In the genomic region with DNA sequence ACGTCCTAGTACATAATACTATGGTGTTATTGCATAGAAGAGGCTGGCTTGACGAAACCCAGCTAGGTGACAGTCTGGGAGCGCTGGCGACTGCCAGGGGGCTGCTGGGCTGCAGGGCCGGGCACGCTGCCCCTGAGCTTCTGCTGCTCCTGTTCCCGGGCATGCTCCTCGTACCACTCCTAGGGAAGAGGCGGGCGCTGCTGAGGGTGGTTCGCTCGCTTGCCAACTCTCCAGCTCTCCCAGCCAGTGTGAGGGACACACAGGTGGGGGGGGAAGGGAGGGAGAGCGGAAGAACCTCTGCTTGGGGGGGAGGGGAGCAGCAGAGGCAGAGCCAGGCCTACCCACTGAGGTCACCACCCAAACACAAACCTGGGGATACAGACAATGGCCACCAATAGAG, we compare ENCODE assay signal across 10 mouse cellular contexts. TPM values are rescaled to one million over a fixed set of nuclear protein-coding genes. Genes with fewer than 3 reads are reported as not detected.
DNase-seq lines count a peak whose midpoint lies in the region; ATAC-seq lines count a peak whose summit lies in the region.
"Had no signal": no experiment of that assay in that cellular context is flagged by ENCODE, and none has a peak within 500 bp of the region (broad histone marks: within the 10 kb centered on the region; RNA-seq: fewer than 3 reads in every experiment).

No protein-coding gene starts in this region.

- peak overlapping the region; percentile 25 for H3K27ac ChIP-seq in forebrain, embryonic 13.5 days
- H3K27ac ChIP-seq in forebrain, embryonic 11.5 days (ENCODE audit: low read depth, low read length) = no peak overlapping the region
- peak overlapping the region; percentile 31 for H3K27ac ChIP-seq in heart, embryonic 15.5 days
- H3K27ac ChIP-seq: macrophage had no signal

- 60% methylated on average over 12 of the region's 13 CpGs for WGBS in forebrain, embryonic 13.5 days
- 82% methylated on average over 13 of the region's 13 CpGs for WGBS in forebrain, embryonic 11.5 days
- 78% methylated on average over 13 of the region's 13 CpGs for whole genome bisulfite sequencing in heart, embryonic 15.5 days

- H3K4me1 ChIP-seq in forebrain, embryonic 13.5 days = peaks cover 30% of the 10 kb centered on the region
- peaks cover 3% of the 10 kb centered on the region; the same call in 1 of the 2 replicates for H3K4me1 ChIP-seq in forebrain, embryonic 11.5 days (replicated peaks; ENCODE audit: control insufficient read depth, insufficient read depth, low read length)
- peaks cover 16% of the 10 kb centered on the region for H3K4me1 ChIP-seq in heart, embryonic 15.5 days (replicated peaks)

- intact Hi-C loops in left cerebral cortex, postnatal 36 days (cut with DNase I) = no loop called here

- no peaks in the 10 kb centered on the region for H3K9me3 ChIP-seq in forebrain, embryonic 13.5 days (replicated peaks)
- no peaks in the 10 kb centered on the region for H3K9me3 ChIP-seq in forebrain, embryonic 11.5 days (ENCODE audit: control insufficient read depth, low read length)
- no peaks in the 10 kb centered on the region for H3K9me3 ChIP-seq in heart, embryonic 15.5 days (replicated peaks)

- H3K27me3 ChIP-seq in forebrain, embryonic 13.5 days = no peaks in the 10 kb centered on the region
- H3K27me3 ChIP-seq in forebrain, embryonic 11.5 days (ENCODE audit: control insufficient read depth, insufficient read depth, low read length) = no peaks in the 10 kb centered on the region
- no peaks in the 10 kb centered on the region for H3K27me3 ChIP-seq in heart, embryonic 15.5 days

- H3K9ac ChIP-seq in forebrain, embryonic 13.5 days = no peak overlapping the region
- no peak overlapping the region; the same call in 1 of the 2 replicates for H3K9ac ChIP-seq in forebrain, embryonic 11.5 days (ENCODE audit: low read length)
- no peak overlapping the region for H3K9ac ChIP-seq in heart, embryonic 15.5 days

- no peak overlapping the region for H3K4me2 ChIP-seq in forebrain, embryonic 13.5 days
- no peak overlapping the region for H3K4me2 ChIP-seq in forebrain, embryonic 11.5 days (ENCODE audit: low read depth, low read length, severe bottlenecking)
- H3K4me2 ChIP-seq in heart, embryonic 15.5 days = no peak overlapping the region

- peaks cover 34% of the 10 kb centered on the region for H3K36me3 ChIP-seq in forebrain, embryonic 13.5 days (ENCODE audit: poor library complexity, severe bottlenecking)
- no peaks in the 10 kb centered on the region for H3K36me3 ChIP-seq in forebrain, embryonic 11.5 days (ENCODE audit: control insufficient read depth, insufficient read depth, low read length)
- H3K36me3 ChIP-seq in heart, embryonic 15.5 days = peaks cover 24% of the 10 kb centered on the region; the same call in 1 of the 2 replicates

- H3K4me3 ChIP-seq in forebrain, embryonic 13.5 days = no peak overlapping the region
- H3K4me3 ChIP-seq in forebrain, embryonic 11.5 days (ENCODE audit: low read depth, low read length) = no peak overlapping the region
- no peak overlapping the region for H3K4me3 ChIP-seq in heart, embryonic 15.5 days

- DNase-seq in forebrain, embryonic 11.5 days (ENCODE audit: low spot score) = no peak
- DNase-seq in left cerebral cortex, postnatal 36 days (ENCODE audit: low spot score in 2 of 2) = peak; percentile 53 to 77
- DNase-seq in left cerebral cortex, adult 11 months (ENCODE audit: low spot score) = no peak
- peak; percentile 62 for DNase-seq in right cerebral cortex, adult 18-20 months
- no peak for DNase-seq in thymus, postnatal 25 days
- DNase-seq in thymus, postnatal 14 days = no peak
- DNase-seq: kidney, adult 8-10 months had no signal

- no peak; the same call in 1 of the 2 replicates for ATAC-seq in forebrain, embryonic 13.5 days
- ATAC-seq in forebrain, embryonic 11.5 days (replicated peaks; ENCODE audit: low FRiP score) = no peak
- ATAC-seq in heart, embryonic 15.5 days (replicated peaks; ENCODE audit: insufficient number of reproducible peaks, insufficient read depth, low FRiP score, low read depth) = no peak

RNA-seq across cellular contexts. Expression of gene Slc8b1, which starts 25.1 kb away (rescaled TPM):
- polyA plus RNA-seq in forebrain, embryonic 13.5 days (2015; fragmentation: Nextera tagmentation; extraction: Ambion mirVana) = 2.1 and 2.5 TPM in 2 replicates
- polyA plus RNA-seq in forebrain, embryonic 11.5 days (2014; fragmentation: Nextera tagmentation; extraction: Ambion mirVana) = 2.9 and 3.3 TPM in 2 replicates
- total RNA-seq in left cerebral cortex, postnatal 36 days (2021) = 1 to 10 TPM; 4.2 to 8.2 TPM
- polyA plus RNA-seq in heart, embryonic 15.5 days (2015; fragmentation: Nextera tagmentation; extraction: Ambion mirVana) = 2.7 and 5.0 TPM in 2 replicates

RNA-seq across cellular contexts. Expression of gene Plbd2, which starts 32.6 kb away (rescaled TPM):
- polyA plus RNA-seq in forebrain, embryonic 13.5 days (2015; fragmentation: Nextera tagmentation; extraction: Ambion mirVana) = 22.8 and 22.9 TPM in 2 replicates
- polyA plus RNA-seq in forebrain, embryonic 11.5 days (2014; fragmentation: Nextera tagmentation; extraction: Ambion mirVana) = 29.8 and 31.2 TPM in 2 replicates
- total RNA-seq in left cerebral cortex, postnatal 36 days (2021) = 10 to 100 TPM; 57.2 to 66.1 TPM
- polyA plus RNA-seq in heart, embryonic 15.5 days (2015; fragmentation: Nextera tagmentation; extraction: Ambion mirVana) = 40.8 and 49.6 TPM in 2 replicates

RNA-seq across cellular contexts. Expression of gene Tpcn1, which starts 52.4 kb away (rescaled TPM):
- 14.8 and 15.8 TPM in 2 replicates for polyA plus RNA-seq in forebrain, embryonic 13.5 days (2015; fragmentation: Nextera tagmentation; extraction: Ambion mirVana)
- 14.5 and 14.6 TPM in 2 replicates for polyA plus RNA-seq in forebrain, embryonic 11.5 days (2014; fragmentation: Nextera tagmentation; extraction: Ambion mirVana)
- total RNA-seq in left cerebral cortex, postnatal 36 days (2021) = 10 to 100 TPM; 32.9 to 36.0 TPM
- polyA plus RNA-seq in heart, embryonic 15.5 days (2015; fragmentation: Nextera tagmentation; extraction: Ambion mirVana) = 12.4 and 16.8 TPM in 2 replicates

RNA-seq across cellular contexts. Expression of gene Iqcd, which starts 52.8 kb away (rescaled TPM):
- 1.1 and 2.3 TPM in 2 replicates for polyA plus RNA-seq in forebrain, embryonic 13.5 days (2015; fragmentation: Nextera tagmentation; extraction: Ambion mirVana)
- polyA plus RNA-seq in forebrain, embryonic 11.5 days (2014; fragmentation: Nextera tagmentation; extraction: Ambion mirVana) = 1.1 TPM in 2 replicates
- total RNA-seq in left cerebral cortex, postnatal 36 days (2021) = 1 to 10 TPM in 1 of 2 experiments, under 1 TPM in 1; 0.81 to 1.1 TPM
- 0.19 and 0.46 TPM in 2 replicates for polyA plus RNA-seq in heart, embryonic 15.5 days (2015; fragmentation: Nextera tagmentation; extraction: Ambion mirVana)

RNA-seq across cellular contexts. Expression of gene Sds, which starts 59.7 kb away (rescaled TPM):
- not detected in 2 replicates for polyA plus RNA-seq in forebrain, embryonic 13.5 days (2015; fragmentation: Nextera tagmentation; extraction: Ambion mirVana)
- polyA plus RNA-seq in forebrain, embryonic 11.5 days (2014; fragmentation: Nextera tagmentation; extraction: Ambion mirVana) = not detected in 2 replicates
- not detected for total RNA-seq in left cerebral cortex, postnatal 36 days (2021)
- polyA plus RNA-seq in heart, embryonic 15.5 days (2015; fragmentation: Nextera tagmentation; extraction: Ambion mirVana) = 0.33 TPM in 1 of 2 replicates, not detected in the other
- polyA plus RNA-seq: macrophage had no signal

Comparison
In these comparisons a context has a peak if more than half of its experiments do, and no peak if none do; other contexts are left out.
1. DNase-seq: peak in left cerebral cortex, postnatal 36 days (2 of 2) and right cerebral cortex, adult 18-20 months (single experiment); none in forebrain, embryonic 11.5 days (single experiment), left cerebral cortex, adult 11 months (single experiment), thymus, postnatal 25 days (single experiment) and thymus, postnatal 14 days (single experiment).